Mouse (Mus musculus) layer of hippocampus, adult 2 months (tissue): ENCODE measurements at regions not wholly inside any gene's neighbourhood (a gene's known extent, or its start where the extent isn't known, plus 50 kb on each side); places are given as distances from the start of the nearest gene placed in this dataset.

Experiments
- DNase-seq, 2 experiments: peaks; one replicate each; pipeline ENCODE4 v3.0.0; 2022; ENCODE audit warnings: low spot score in 2 of 2
- H3K27ac ChIP-seq: fragments of 200-600 bp; 2 replicates; pipeline ENCODE4 v1.8.1; 2022
- H3K4me3 ChIP-seq: fragments of 200-600 bp; 2 replicates; pipeline ENCODE4 v1.8.1; 2022; ENCODE audit warnings: mild to moderate bottlenecking
- CTCF ChIP-seq: fragments of 200-600 bp; conservative IDR thresholded peaks from 2 replicates; pipeline ENCODE4 v1.8.1; 2022; ENCODE audit warnings: antibody characterized with exemption, mild to moderate bottlenecking, moderate library complexity

DNA sequence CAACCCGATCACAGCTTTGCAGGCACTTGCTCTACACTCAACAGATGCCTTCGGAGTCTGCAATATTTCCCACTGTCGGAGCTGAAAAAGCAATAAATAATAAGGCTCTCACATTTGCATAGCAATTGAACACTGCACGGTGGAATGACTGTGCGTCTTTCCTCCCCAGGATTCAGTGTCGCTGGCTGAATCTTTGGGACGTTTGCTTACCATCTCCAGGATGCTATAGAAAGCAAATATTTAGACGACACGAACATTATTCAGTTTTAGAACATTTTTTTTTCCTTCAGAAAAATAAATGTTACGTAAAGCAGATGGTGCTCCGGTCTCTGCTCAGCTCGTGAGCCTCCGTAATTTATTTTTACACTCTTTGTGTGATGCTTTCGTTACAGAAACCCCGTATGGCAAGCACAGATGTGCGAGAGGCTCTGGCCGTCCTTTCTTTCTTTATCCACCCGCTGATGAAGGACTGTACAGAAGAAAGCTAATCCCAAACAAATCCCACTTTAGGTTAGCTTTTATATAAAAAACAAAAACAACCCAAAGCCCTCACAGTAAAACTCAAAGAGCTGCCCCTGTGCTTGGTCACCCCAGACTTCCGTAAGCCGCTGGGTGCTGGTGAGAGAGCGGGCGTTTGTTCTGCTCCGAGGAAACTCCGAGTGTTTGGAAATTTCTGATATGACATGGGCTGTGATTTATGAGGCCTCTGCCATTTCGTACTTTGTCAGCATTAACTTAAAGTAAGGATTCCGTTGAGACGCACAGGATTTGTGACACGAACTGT, 464.3 kb downstream of the Ajap1 start:
- Histone ChIP-seq H3K4me3 (peak overlapping the region; percentile 30; the same call in 1 of the 2 replicates), H3K27ac (peak overlapping the region; percentile 85)
- DNase-seq, result peak; percentile 54 to 82
- no peak for TF ChIP-seq CTCF

DNA sequence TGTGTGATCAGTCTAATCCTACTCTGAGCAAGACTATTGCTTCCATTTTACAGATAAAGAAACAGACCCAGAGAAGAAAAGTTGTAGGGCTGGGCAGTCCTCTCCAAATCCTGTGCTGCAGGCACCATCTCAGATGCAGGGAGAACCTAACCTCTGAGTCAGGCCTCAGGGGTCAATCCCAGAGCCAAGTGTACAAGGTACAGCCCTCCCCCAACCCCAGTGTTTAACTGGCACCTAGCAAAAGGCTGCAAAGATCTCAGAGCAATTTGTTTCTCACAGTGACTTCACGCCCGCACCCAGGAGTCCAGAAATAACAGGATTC, 464.8 kb downstream of the Ajap1 start:
- Histone ChIP-seq H3K27ac (peak overlapping the region; percentile 85), H3K4me3 (peak overlapping the region; percentile 30; the same call in 1 of the 2 replicates)
- no peak for DNase-seq
- no peak for TF ChIP-seq CTCF

DNA sequence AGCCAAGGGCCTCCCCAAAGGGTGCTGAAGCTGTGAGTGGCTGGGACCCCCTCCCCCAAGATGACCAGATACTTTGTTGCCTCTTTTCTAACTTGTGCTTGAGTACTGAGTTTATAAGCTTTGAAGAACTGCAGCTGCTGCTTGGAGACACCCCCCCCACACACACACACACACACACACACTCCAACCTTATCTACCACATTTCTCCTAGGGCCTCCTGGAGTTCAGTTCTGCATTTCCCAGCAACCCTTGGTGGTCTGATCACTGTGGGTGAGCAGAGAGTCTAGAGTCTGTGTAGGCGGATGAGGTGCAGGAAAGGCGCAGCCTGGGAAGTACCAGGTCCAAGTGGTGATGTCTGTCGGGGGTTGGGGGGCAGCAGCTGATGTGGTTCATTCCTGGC, 479.3 kb downstream of the Ajap1 start:
- no peak for TF ChIP-seq CTCF
- H3K4me3 ChIP-seq, result no peak overlapping the region
- no peak for DNase-seq
- no peak overlapping the region for H3K27ac ChIP-seq

DNA sequence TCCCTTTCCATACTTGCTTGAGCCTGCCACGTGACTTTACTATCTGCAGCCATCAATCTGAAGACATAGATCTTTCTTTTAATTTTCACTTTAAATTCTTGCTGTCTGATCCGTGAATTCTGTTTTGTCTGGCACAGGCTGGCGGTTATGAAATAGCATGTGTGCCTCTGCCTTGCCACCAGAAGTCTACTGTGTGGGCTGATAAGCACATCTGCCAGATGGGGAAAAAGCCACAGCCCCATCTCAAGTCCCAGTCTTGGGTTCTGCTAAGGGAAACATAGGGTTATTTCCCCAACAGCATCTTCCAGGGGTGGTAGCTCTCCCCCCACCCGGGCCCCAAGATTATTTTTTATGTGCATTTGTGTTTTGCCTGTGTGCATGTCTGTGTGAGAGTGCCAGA, 480.1 kb downstream of the Ajap1 start:
- no peak for TF ChIP-seq CTCF
- H3K4me3 ChIP-seq, result no peak overlapping the region
- H3K27ac ChIP-seq, result no peak overlapping the region
- DNase-seq, result no peak

DNA sequence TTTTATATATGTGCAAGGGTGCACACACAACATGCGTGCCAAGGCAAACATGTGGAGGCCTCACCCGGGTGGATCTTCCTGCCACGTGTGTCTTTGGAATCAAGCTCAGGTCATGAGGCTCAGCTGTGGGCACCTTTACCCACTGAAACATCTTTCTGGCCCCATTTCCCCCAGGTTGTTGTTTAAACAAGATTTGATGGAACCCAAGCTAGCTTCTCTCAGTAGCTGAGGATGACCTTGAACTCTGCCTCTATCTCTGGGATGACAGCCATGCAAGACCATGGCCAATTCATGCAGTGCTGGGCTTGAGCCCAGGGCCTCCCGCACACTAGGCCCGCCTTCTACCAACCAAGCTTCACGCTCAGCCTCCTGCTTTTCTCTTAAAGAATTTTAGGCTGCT, 480.9 kb downstream of the Ajap1 start:
- DNase-seq, result no peak
- Histone ChIP-seq H3K27ac (no peak overlapping the region), H3K4me3 (no peak overlapping the region)
- no peak for TF ChIP-seq CTCF

DNA sequence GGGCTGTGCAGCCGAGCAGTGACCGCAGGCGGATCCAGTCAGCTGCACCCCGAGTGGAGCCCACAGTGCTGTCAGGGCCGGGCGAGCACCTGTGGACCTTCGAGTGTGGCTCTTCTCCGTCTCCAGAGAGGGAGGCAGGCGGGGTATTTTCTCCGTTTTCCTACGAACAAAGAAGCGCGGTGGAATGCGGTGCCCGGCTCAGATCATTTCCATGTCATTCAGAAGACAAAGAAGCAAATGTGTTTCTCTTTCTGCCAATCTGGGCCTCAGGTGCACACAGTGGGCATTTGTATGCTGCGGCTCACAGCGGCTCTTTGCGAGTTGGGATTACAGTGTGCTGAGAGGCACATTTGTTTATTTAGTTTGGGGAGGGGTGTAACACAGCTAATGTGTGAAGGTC, 483.1 kb downstream of the Ajap1 start:
- H3K4me3 ChIP-seq, result no peak overlapping the region
- no peak for TF ChIP-seq CTCF
- no peak overlapping the region for H3K27ac ChIP-seq
- no peak for DNase-seq

DNA sequence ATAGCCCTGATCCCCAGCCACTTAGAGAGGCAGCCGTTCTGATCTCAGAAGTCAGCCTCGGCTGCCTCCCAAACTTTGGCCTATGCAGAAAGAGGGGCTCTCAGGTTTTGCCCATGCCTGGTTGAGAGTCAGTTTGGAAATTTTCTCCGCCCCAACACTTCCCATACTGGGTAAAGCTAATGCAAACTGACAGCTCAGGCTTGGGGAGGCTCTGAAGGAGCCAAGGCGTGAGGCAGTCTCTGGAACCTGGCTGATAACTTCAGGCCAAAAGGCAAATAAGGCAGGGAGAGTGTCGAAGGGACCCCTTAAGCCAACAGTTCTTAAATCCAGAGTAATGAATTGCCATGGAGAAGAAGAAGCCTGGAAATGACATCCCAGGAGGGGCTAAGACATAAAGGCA, 485.4 kb downstream of the Ajap1 start:
- Histone ChIP-seq H3K27ac (no peak overlapping the region), H3K4me3 (no peak overlapping the region)
- no peak for TF ChIP-seq CTCF
- no peak for DNase-seq

DNA sequence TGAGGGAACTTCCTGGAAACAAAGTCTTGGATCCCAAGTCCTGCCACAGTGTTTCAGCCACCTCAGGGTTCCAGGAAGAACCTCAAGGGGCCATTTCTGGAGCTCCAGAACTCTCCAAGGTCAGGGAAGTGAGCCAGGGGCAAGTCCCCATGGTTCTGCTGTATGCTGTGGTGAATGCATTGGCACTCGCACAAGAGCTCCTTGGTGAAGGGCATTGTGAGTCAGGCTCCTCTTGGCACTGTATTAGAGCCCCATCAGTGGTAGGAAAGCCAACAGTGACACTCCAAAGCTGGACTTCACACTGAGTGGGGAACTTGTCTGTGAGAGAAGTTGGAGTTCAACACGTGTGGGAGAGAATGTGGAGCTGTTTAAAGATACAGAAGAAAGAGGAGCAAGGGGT, 486.0 kb downstream of the Ajap1 start:
- DNase-seq, result no peak
- H3K27ac ChIP-seq, result no peak overlapping the region
- H3K4me3 ChIP-seq, result no peak overlapping the region
- no peak for TF ChIP-seq CTCF

DNA sequence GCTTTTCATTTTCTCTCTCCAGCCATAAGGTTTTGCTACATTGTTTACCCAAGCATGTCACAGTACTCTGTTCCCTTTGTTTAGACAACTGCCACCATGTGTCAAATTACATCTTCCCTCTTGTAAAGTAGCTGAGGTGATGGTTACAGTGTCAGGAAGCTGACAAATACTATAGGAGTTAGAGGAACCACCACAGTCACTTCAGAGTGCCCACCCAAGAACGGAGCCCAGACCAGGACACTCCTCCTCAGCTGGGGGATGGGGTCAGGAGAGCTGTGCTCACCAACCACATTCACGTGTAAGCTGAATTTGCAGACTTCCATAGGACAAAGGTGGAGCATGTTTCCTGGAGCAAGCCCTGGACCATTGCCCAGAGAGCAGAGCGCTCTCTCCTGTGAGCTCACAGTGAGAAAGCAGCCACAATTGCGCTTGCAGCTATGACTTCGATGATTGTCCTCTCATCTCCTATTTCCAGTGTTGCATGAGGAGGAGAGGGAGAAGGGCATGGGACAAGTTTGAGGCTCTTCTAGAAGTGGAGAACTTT, 487.5 kb downstream of the Ajap1 start:
- H3K4me3 ChIP-seq, result no peak overlapping the region
- TF ChIP-seq CTCF, result no peak
- no peak overlapping the region for H3K27ac ChIP-seq
- DNase-seq, result no peak

DNA sequence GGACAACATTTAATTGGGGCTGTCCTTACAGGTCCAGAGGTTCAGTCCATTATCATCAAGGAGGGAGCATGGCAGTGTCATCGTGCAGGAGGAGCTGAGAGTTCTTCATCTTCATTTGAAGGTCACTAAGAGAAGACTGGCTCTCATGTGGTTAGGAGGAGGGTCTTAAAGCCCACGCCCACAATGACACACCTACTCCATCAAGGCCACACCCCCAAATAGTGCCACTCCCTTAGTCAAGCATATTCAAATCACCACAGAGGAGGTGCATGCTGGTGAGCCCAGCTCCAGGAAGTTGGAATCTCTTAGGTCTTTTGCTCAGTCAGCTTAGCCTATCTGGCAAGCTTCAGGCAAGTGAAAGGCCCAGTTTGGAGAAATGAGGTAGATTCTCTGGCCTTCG, 488.4 kb downstream of the Ajap1 start:
- TF ChIP-seq CTCF, result no peak
- no peak for DNase-seq
- Histone ChIP-seq H3K4me3 (no peak overlapping the region), H3K27ac (no peak overlapping the region)

DNA sequence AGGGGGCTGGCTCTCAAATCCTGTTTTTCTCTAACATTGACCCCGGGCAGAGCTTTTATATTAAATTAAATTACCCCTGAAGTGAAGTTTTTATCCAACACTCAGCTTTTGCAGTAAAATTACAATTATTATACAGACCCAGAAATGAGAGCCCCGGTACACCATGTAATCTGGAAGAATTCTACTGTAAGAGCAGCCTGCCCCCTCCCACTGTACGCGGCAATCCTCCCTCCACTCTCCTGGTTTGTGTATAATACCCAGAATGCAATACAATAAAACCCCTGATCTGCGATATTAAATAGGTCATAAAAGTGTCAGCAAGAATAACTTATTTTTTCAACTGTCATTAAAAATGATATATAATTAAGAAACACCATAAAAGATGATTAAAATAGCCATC, 492.3 kb downstream of the Ajap1 start:
- TF ChIP-seq CTCF, result no peak
- no peak for DNase-seq
- Histone ChIP-seq H3K27ac (no peak overlapping the region), H3K4me3 (no peak overlapping the region)

DNA sequence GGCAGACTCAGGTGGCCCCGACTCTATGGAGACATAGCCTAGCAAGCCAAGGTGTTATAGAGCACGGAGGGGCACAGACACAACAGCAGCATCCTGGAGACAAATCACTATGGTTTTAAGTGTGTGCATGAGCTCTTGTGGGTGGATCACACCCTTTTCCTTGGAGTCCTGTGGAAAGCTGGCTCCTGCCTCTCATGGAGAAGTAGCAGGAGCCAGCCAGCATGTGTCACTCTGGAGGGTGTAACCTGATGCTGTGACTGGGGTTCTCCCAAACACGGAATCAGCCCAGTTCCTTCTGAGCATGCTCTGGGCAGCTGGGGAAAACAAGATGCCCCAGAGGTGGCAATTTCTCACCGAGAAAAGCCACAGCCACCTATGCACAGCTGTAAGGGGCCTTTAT, 494.9 kb downstream of the Ajap1 start:
- Histone ChIP-seq H3K27ac (no peak overlapping the region), H3K4me3 (no peak overlapping the region)
- no peak for DNase-seq
- TF ChIP-seq CTCF, result no peak

DNA sequence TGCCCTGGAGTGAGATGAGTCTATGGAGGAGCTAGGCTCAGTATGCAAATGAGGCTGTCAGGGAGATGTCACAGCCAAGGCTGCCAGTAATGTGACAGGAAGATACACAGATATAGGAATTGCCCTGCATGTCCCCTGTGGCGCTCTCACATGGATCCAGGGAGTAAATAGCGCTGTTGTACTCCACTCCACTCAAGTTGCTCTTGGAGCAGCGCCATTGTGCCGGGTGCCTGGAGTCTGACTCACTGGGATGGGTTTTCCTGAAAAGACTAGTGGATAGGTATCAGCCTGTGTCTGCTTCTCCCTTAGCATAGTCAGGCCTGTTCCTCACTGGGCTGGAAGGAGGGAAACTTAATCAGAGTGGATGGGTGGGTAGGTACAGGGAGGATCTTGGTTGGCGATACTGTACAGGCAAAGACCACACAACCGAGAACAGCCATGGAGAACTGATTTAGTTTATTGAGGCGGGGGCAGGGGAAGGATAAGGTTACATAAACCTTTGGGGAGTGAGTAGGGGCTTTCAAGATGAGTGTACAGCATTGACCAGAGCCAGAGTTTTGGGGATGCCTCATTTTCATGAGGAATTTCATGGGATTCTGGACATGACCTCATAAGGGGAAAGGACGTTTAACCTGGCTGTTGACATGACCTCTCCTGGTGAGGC, 497.5 kb upstream of the Kcnab2 start:
- no peak overlapping the region for H3K4me3 ChIP-seq
- no peak for DNase-seq
- TF ChIP-seq CTCF, result no peak
- no peak overlapping the region for H3K27ac ChIP-seq

DNA sequence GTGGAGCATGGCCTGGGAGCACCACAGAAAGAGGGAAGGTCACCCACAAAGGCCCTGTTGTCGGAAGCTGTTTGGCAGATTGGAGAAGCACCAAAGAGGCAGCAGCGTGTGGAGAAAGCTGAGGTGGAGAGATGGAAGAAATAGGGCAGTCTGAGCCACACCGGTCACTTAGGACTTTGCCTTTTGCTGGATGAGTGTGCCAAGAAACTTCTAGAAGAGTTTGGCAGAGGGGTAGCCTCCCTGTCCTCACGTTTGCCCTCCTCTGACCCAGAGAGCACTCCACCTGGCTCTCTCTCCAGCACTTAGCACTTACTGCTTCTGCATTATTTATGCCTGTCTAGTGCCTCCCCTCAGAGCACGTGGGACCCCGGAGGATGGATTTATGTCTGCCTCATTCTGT, 485.3 kb upstream of the Kcnab2 start:
- no peak for TF ChIP-seq CTCF
- no peak for DNase-seq
- H3K27ac ChIP-seq, result no peak overlapping the region
- no peak overlapping the region for H3K4me3 ChIP-seq
